Mouse (Mus musculus): ENCODE measurements around the gene Plvap. TPM values are rescaled to one million over a fixed set of nuclear protein-coding genes. Genes with fewer than 3 reads are reported as not detected.

Plvap gene
- polyA plus RNA-seq, 1 experiment: 0.18 TPM

DNA sequence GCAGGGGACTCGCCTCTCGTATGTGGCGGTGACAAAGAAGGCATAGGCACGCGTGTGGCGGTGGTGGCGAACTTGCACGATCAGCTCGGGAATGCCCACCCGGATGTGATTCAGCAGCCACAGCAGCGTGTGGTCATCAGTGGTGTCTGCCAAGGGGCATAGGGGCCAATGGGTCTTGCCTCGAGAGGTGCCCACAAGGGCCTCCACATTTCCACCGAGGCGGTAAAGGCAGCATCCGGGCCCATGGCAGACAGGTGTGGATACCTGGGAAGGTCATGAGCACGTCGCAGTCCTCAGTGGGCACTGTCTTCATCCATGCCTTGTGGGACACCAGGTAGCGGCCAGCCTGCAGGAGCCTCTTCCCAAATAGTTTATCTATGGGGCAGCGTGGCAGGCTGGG is 26.8 kb downstream of the Plvap start:
- peaks cover 71% of the 10 kb centered on the region for H3K4me1 ChIP-seq (ENCODE audit: control insufficient read depth)
- no peak for TF ChIP-seq GATA1 (IDR thresholded peaks at IDR 0.05; ENCODE audit: low read length)
- TF ChIP-seq TAL1 (IDR thresholded peaks at IDR 0.05; ENCODE audit: low read length): no peak
- H3K27me3 ChIP-seq (ENCODE audit: control insufficient read depth): peaks cover 3% of the 10 kb centered on the region
- H3K36me3 ChIP-seq (ENCODE audit: control insufficient read depth): no peaks in the 10 kb centered on the region
- H3K4me3 ChIP-seq (replicated peaks): no peak overlapping the region
- H3K9me3 ChIP-seq (ENCODE audit: control insufficient read depth, low read length): no peaks in the 10 kb centered on the region

DNA sequence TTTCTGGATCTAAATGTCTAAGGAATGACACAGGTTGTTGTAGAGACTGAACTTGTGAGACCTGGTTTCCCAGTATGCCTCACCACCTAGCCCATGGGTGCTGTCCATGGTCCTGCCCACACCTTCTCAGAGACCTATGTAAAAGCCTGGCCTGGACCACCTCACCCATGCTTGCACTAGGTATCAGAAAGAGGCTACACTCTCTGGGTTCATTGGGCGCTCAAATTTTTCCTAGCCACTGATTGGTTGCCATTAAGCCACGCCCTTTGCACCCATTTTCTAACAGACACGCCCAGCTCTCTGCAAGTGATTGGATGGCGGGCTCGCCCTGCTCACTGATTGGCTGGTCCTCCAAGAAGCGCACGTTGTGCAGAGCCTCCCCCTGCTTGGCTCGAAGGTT is 27.6 kb downstream of the Plvap start:
- Histone ChIP-seq H3K36me3 (ENCODE audit: control insufficient read depth) (no peaks in the 10 kb centered on the region), H3K4me1 (ENCODE audit: control insufficient read depth) (peaks cover 70% of the 10 kb centered on the region), H3K27me3 (ENCODE audit: control insufficient read depth) (peaks cover 3% of the 10 kb centered on the region), H3K9me3 (ENCODE audit: control insufficient read depth, low read length) (no peaks in the 10 kb centered on the region), H3K4me3 (replicated peaks) (no peak overlapping the region)
- TF ChIP-seq GATA1 (IDR thresholded peaks at IDR 0.05; ENCODE audit: low read length): no peak
- no peak for TF ChIP-seq TAL1 (IDR thresholded peaks at IDR 0.05; ENCODE audit: low read length)

DNA sequence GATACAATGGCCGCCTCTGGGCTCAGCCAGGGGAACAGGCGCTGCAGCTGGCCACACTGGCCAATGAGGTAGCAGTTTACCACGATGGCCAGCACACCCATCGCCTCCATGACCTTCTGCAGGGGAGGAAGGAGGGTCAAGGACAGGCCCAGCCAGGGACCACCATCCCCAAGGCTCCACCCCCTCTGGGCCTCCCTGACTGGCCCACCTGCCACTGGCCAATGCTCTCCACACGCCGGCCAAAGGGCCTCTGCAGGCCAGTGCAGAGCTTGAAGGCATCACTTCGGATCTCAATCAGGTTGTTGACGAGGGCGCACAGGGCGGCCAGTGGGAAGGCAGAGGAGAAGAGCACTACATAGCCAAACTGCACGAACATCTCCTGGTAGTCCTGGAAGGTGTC is 32.6 kb downstream of the Plvap start:
- H3K9me3 ChIP-seq (ENCODE audit: control insufficient read depth, low read length): no peaks in the 10 kb centered on the region
- no peak overlapping the region for H3K4me3 ChIP-seq (replicated peaks)
- peaks cover 5% of the 10 kb centered on the region for H3K27me3 ChIP-seq (ENCODE audit: control insufficient read depth)
- TF ChIP-seq GATA1 (IDR thresholded peaks at IDR 0.05; ENCODE audit: low read length): no peak
- TF ChIP-seq TAL1 (IDR thresholded peaks at IDR 0.05; ENCODE audit: low read length): no peak
- H3K36me3 ChIP-seq (ENCODE audit: control insufficient read depth): peaks cover 18% of the 10 kb centered on the region
- H3K4me1 ChIP-seq (ENCODE audit: control insufficient read depth): peaks cover 57% of the 10 kb centered on the region

DNA sequence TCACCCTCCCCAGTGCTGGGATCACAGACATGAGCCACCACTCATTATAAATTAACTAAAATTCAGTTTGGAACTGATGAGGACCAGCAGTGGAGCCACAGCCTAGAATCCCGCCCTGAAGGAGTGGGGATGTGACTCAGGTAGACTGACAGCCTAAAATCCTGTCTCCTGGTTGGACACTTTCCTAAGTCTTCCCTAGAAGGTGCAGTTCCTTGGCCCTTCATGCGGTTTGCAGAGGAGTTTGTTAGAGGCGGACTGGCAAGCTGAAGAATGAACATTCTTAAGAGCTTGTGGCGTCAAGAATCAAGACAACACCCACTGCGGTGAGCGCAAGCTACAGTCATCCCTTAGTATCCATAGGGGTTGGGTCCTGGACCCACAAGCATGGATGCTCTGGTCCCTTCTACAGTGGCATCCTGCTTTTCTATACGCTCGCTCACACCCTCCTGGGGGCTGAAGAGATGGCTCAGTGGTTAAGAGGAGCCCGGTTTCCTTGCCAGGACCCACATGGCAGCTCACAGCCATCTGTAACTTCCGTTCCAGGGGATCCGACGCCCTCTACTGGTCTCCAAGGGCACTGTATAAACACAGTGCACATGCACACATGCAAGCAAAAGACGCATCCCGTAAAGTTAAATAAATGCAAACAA is 34.2 kb downstream of the Plvap start:
- no peak for TF ChIP-seq TAL1 (IDR thresholded peaks at IDR 0.05; ENCODE audit: low read length)
- no peak for TF ChIP-seq GATA1 (IDR thresholded peaks at IDR 0.05; ENCODE audit: low read length)
- Histone ChIP-seq H3K9me3 (ENCODE audit: control insufficient read depth, low read length) (no peaks in the 10 kb centered on the region), H3K27me3 (ENCODE audit: control insufficient read depth) (peaks cover 5% of the 10 kb centered on the region), H3K4me3 (replicated peaks) (peak overlapping the region; percentile 78), H3K36me3 (ENCODE audit: control insufficient read depth) (peaks cover 34% of the 10 kb centered on the region), H3K4me1 (ENCODE audit: control insufficient read depth) (peaks cover 56% of the 10 kb centered on the region)

DNA sequence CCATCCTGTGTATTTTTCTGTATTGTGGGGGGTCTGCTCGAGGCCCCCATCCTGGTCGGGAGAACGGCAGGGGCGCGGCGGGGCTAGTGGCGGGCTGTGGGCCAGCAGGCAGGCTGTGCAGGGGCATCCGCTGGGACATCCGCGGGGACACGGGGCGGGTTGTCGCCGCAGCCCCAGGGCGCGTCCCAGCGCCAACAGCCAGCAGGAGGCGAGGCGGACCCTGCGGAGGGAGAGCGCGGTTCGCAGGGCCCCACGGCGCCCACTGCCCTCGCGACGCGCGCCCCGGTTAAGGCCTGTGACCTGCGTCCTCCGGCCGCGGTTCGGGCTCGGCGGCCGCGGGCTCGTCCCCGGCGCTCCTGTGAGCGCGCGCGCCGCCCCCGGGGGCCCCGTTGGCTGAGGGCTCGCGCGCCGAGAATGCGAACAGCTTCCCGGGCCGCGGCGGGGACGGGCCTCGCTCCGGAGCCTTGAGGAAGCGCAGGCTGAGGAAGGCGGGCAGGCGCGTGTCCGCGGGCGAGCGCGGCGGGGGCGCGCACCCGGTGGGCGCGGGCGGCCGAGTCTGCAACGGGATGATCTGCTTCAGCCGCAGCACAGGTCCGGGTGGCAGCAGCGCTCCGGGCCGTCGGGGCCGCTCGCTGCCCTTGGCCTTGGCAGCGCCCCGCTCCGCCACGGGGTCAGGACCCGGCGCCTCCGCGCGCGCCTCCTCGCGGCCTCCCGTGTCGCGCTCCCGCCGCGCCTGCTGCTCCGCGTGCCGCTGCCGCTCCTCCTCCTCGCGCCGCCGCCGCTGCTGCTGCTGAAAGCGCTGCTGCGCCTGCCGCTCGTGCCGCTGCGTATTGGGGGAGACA is 35.2 kb downstream of the Plvap start:
- Histone ChIP-seq H3K4me1 (ENCODE audit: control insufficient read depth) (peaks cover 58% of the 10 kb centered on the region), H3K4me3 (replicated peaks) (peak overlapping the region; percentile 78), H3K9me3 (ENCODE audit: control insufficient read depth, low read length) (no peaks in the 10 kb centered on the region), H3K27me3 (ENCODE audit: control insufficient read depth) (peaks cover 5% of the 10 kb centered on the region), H3K36me3 (ENCODE audit: control insufficient read depth) (peaks cover 44% of the 10 kb centered on the region)
- TF ChIP-seq TAL1 (IDR thresholded peaks at IDR 0.05; ENCODE audit: low read length) (no peak), GATA1 (IDR thresholded peaks at IDR 0.05; ENCODE audit: low read length) (no peak)

DNA sequence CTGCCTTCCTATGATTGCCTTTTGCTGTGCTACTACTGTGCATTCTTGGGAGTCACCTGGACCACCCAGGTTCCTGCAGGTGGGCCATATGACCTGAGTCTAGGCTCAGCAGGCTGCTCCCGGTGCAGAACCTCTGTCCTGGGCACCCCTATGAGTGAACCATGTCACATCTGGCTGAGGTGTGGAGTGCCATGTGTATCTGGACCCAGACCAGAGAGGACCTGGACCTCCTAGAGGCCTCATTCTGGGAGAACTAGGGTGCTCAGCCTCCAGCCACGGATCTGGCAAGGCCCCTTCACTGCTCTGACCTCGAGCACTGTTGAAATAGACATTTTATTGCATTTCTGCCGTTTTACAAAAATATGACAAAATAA is 35.9 kb downstream of the Plvap start:
- TF ChIP-seq TAL1 (IDR thresholded peaks at IDR 0.05; ENCODE audit: low read length) (no peak), GATA1 (IDR thresholded peaks at IDR 0.05; ENCODE audit: low read length) (no peak)
- Histone ChIP-seq H3K36me3 (ENCODE audit: control insufficient read depth) (peaks cover 51% of the 10 kb centered on the region), H3K4me1 (ENCODE audit: control insufficient read depth) (peaks cover 58% of the 10 kb centered on the region), H3K4me3 (replicated peaks) (peak overlapping the region; percentile 78), H3K27me3 (ENCODE audit: control insufficient read depth) (peaks cover 5% of the 10 kb centered on the region), H3K9me3 (ENCODE audit: control insufficient read depth, low read length) (no peaks in the 10 kb centered on the region)

DNA sequence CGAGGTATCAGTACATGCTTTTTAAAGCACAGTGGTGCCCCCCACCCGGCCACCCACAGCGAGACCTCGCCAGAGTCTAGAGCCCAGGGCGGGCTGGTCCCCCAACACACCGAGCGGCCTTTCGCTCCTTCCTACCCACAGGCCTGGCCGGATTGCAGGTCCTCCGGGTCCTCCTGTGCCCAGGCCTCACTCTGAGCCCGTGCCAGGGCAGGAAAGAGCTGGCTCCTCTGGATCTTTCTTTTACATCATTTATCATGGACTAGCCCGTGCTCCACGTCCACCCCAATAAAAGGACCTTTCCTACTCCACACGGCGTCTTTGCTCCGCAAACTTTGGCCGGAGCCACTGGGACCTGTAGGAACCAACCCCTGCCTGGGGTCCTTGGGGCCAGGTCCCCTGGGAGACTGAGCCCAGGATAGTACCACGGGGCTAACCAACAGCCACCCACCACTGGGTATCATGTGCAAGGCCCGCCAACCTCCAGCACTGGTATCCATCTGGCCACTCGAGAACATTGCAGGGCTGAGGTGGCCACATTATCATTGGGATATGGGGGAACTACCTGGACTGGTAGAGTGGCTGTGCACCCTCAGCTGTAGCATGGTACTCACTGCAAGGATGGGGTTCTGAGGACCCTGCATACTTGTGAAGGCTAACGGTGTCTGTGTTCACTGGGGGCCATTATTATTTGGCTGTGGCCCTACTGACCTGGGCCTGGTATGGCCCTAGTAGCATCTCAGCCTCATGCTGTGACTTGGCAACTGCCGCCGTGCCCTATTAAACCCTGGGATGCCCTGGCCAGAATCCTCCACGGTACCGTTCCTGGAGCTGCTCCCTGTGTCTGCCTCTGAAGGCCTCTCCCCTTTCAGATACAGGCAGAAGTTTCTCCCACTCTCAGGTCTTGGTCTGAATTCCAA is 36.5 kb downstream of the Plvap start:
- TF ChIP-seq GATA1 (IDR thresholded peaks at IDR 0.05; ENCODE audit: low read length) (no peak), TAL1 (IDR thresholded peaks at IDR 0.05; ENCODE audit: low read length) (no peak)
- H3K36me3 ChIP-seq (ENCODE audit: control insufficient read depth): peaks cover 56% of the 10 kb centered on the region
- peaks cover 5% of the 10 kb centered on the region for H3K27me3 ChIP-seq (ENCODE audit: control insufficient read depth)
- peaks cover 58% of the 10 kb centered on the region for H3K4me1 ChIP-seq (ENCODE audit: control insufficient read depth)
- H3K9me3 ChIP-seq (ENCODE audit: control insufficient read depth, low read length): no peaks in the 10 kb centered on the region
- H3K4me3 ChIP-seq (replicated peaks): no peak overlapping the region

DNA sequence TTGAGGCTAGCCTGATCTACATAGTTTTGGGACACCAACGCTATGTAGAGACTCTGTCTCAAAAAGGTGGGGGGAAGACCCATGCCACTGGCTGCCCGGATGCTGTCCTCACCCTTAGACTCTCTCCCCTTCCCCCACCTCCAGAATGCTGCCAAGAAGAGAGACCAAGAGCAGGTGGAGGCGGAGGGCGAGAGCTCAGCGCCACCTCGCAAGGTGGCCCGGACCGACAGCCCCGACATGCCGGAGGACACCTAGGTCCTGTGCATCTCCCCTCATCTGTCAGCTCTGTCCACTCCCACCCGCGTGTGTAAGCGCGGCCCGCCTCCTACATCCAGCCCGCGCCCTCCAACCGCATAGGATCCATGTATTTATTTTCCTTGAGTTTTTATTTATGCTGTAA is 37.2 kb downstream of the Plvap start:
- no peak overlapping the region for H3K4me3 ChIP-seq (replicated peaks)
- peaks cover 5% of the 10 kb centered on the region for H3K27me3 ChIP-seq (ENCODE audit: control insufficient read depth)
- H3K36me3 ChIP-seq (ENCODE audit: control insufficient read depth): peaks cover 56% of the 10 kb centered on the region
- peaks cover 58% of the 10 kb centered on the region for H3K4me1 ChIP-seq (ENCODE audit: control insufficient read depth)
- no peak for TF ChIP-seq GATA1 (IDR thresholded peaks at IDR 0.05; ENCODE audit: low read length)
- no peak for TF ChIP-seq TAL1 (IDR thresholded peaks at IDR 0.05; ENCODE audit: low read length)
- no peaks in the 10 kb centered on the region for H3K9me3 ChIP-seq (ENCODE audit: control insufficient read depth, low read length)

Data from erythroblast, embryonic 14.5 days (primary cell).